Comparison of ENCODE assay signal across 26 mouse cellular contexts in the genomic region with DNA sequence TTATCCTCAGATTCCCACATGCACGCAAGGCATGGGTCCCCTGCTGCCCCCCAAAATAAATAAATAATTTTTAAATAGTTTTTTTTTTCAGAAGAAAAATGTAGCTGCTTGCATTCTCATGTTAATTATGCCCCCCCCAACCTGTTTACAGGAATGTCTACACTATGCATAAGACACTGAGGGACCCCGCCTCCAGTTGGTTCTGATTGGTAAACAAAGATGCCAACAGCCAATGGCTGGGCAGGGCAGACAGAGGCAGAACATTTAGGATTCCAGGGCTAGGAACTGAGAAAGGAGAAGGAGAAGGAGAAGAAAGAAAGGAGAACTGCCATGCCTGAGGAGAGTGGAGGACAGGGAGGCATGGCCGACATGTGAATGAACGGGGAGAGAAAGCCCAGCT.
"Had no signal": no experiment of that assay in that cellular context is flagged by ENCODE, and none has a peak within 500 bp of the region (broad histone marks: within the 10 kb centered on the region; RNA-seq: fewer than 3 reads in every experiment).

No protein-coding gene starts in this region.

- H3K4me2 ChIP-seq: heart, embryonic 13.5 days; heart, embryonic 15.5 days; hindbrain, embryonic 13.5 days; hindbrain, embryonic 15.5 days; kidney, embryonic 15.5 days; limb, embryonic 13.5 days; limb, embryonic 15.5 days; liver, embryonic 12.5 days had no signal

- H3K27me3 ChIP-seq: heart, embryonic 13.5 days; heart, embryonic 15.5 days; hindbrain, embryonic 13.5 days; hindbrain, embryonic 15.5 days; kidney, embryonic 15.5 days; limb, embryonic 13.5 days; limb, embryonic 15.5 days; liver, embryonic 12.5 days had no signal

- ATAC-seq: hindbrain, postnatal 0 days; intestine, embryonic 16.5 days; liver, embryonic 12.5 days had no signal

- DNase-seq: gastrocnemius, postnatal 10 days; gastrocnemius, postnatal 36 days; heart, adult 18-20 months; heart, postnatal 14 days; heart, postnatal 36 days; kidney, adult 11 months; kidney, adult 2 months; kidney, adult 9 months; kidney, postnatal 14 days; kidney, postnatal 36 days; layer of hippocampus, adult 9-11 months; layer of hippocampus, postnatal 36 days; left cerebral cortex, postnatal 4 days had no signal

- H3K9me3 ChIP-seq: heart, embryonic 10.5 days; heart, embryonic 15.5 days; hindbrain, embryonic 15.5 days; kidney, embryonic 15.5 days; limb, embryonic 15.5 days; liver, embryonic 12.5 days had no signal

- H3K9ac ChIP-seq: heart, embryonic 13.5 days; heart, embryonic 15.5 days; hindbrain, embryonic 13.5 days; hindbrain, embryonic 15.5 days; kidney, embryonic 15.5 days; limb, embryonic 13.5 days; limb, embryonic 15.5 days; liver, embryonic 12.5 days; liver, embryonic 14.5 days had no signal

- H3K36me3 ChIP-seq: heart, embryonic 10.5 days; heart, embryonic 13.5 days; heart, embryonic 15.5 days; hindbrain, embryonic 13.5 days; hindbrain, embryonic 15.5 days; kidney, embryonic 15.5 days; limb, embryonic 13.5 days; limb, embryonic 15.5 days; liver, embryonic 12.5 days had no signal

- H3K27ac ChIP-seq: heart, embryonic 10.5 days; heart, embryonic 13.5 days; heart, embryonic 15.5 days; hindbrain, embryonic 13.5 days; hindbrain, embryonic 15.5 days; hindbrain, postnatal 0 days; kidney, embryonic 15.5 days; kidney, postnatal 0 days; limb, embryonic 13.5 days; limb, embryonic 15.5 days; liver, embryonic 12.5 days; liver, embryonic 14.5 days had no signal

- H3K4me3 ChIP-seq: heart, embryonic 10.5 days; heart, embryonic 13.5 days; heart, embryonic 15.5 days; hindbrain, embryonic 13.5 days; hindbrain, embryonic 15.5 days; kidney, embryonic 15.5 days; limb, embryonic 13.5 days; limb, embryonic 15.5 days; liver, embryonic 12.5 days had no signal

- H3K4me1 ChIP-seq: heart, embryonic 10.5 days; heart, embryonic 13.5 days; heart, embryonic 15.5 days; hindbrain, embryonic 13.5 days; hindbrain, embryonic 15.5 days; kidney, embryonic 15.5 days; limb, embryonic 15.5 days; liver, embryonic 12.5 days had no signal
